28 mouse cellular contexts compared by ENCODE assay signal in the genomic region with DNA sequence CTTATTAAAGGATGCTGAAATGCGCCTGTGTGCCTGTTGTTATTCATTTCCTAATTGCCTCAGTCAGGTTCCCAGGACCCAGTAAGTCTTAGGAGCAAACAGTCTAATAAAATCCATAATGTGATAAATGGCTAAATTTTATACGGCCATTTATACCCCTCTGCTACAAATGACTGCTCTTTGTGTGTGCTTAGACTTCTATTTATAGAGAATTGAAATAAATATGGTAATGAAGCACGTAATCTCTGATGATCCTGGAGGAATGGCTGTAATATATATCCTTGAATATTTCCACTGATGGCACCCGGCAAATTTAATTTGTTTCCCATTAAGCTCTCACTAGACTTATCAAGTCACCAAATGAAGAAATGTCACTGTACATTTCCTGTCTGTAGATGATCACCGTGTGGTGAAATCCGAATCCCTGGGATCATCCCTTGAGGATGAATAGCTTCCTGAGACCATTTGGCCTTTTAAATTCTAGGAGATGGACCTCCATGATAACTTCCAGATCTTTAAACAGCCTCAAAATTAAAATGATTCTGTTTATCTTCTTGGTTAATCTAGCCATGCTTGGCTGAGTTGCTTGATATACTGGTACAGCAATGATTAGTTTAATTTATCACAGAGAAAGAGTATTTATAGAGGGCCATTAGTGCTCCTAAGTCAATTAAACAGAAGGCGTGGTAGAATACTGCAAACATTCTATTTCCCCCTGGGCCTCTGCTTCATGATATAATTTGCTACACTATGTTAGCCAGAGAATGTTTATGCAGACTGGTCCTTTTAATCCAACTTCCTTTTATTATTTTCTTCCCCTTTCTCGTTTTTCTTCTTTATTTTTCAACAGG. TPM values are rescaled to one million over a fixed set of nuclear protein-coding genes. Genes with fewer than 3 reads are reported as not detected.
A peak's percentile ranks its signal among the peaks of the same experiment; 100 is the strongest.
DNase-seq lines count a peak whose midpoint lies in the region; ATAC-seq and TF ChIP-seq lines count a peak whose summit lies in the region.
"Had no signal": no experiment of that assay in that cellular context is flagged by ENCODE, and none has a peak within 500 bp of the region (broad histone marks: within the 10 kb centered on the region; RNA-seq: fewer than 3 reads in every experiment).

No protein-coding gene starts in this region.

- no peak for ATAC-seq in midbrain, postnatal 0 days (ENCODE audit: low FRiP score)
- no peak for ATAC-seq in midbrain, embryonic 11.5 days (ENCODE audit: low FRiP score)
- ATAC-seq in hindbrain, embryonic 13.5 days (ENCODE audit: low FRiP score): peak; percentile 79
- peak; percentile 74 for ATAC-seq in intestine, embryonic 16.5 days
- 0 out of 2 replicates have a peak, but pooled peaks have one; percentile 47 for ATAC-seq in stomach, postnatal 0 days (ENCODE audit: low FRiP score, low TSS enrichment)
- ATAC-seq: liver, embryonic 12.5 days; Patski had no signal

- H3K4me1 ChIP-seq in midbrain, postnatal 0 days (ENCODE audit: insufficient read depth, low read length): no peaks in the 10 kb centered on the region
- no peaks in the 10 kb centered on the region for H3K4me1 ChIP-seq in midbrain, embryonic 11.5 days (ENCODE audit: control insufficient read depth, insufficient read depth, low read length)
- no peaks in the 10 kb centered on the region for H3K4me1 ChIP-seq in hindbrain, embryonic 13.5 days (replicated peaks)
- H3K4me1 ChIP-seq in intestine, embryonic 16.5 days (ENCODE audit: control insufficient read depth, insufficient read depth, low read length): no peaks in the 10 kb centered on the region
- no peaks in the 10 kb centered on the region for H3K4me1 ChIP-seq in stomach, postnatal 0 days (replicated peaks; ENCODE audit: control insufficient read depth, insufficient read depth)
- H3K4me1 ChIP-seq: forebrain, embryonic 12.5 days; heart, embryonic 10.5 days; kidney, embryonic 15.5 days; liver, embryonic 12.5 days; megakaryocyte, embryonic 14.5 days had no signal

- DNase-seq in midbrain, postnatal 0 days (ENCODE audit: low spot score): peak; percentile 30
- DNase-seq in midbrain, embryonic 11.5 days (ENCODE audit: low spot score, missing footprints): no peak
- DNase-seq in stomach, postnatal 0 days (ENCODE audit: low spot score): no peak
- no peak for DNase-seq in urinary bladder, postnatal 4 days (ENCODE audit: low spot score in 2 of 2)
- DNase-seq in adrenal gland, adult (ENCODE audit: inconsistent age in 2 of 2, low spot score in 1 of 2): no peak
- DNase-seq: adrenal gland, postnatal 14 days; cerebellum, adult 2 months; cerebellum, postnatal 36 days; gastrocnemius, postnatal 14 days; lung, adult 2 months; right cerebral cortex, postnatal 25 days; thymus, postnatal 25 days had no signal

- WGBS in midbrain, postnatal 0 days: 71% methylated on average over 8 of the region's 8 CpGs
- WGBS in midbrain, embryonic 11.5 days: 83% methylated on average over 8 of the region's 8 CpGs
- 58% methylated on average over 8 of the region's 8 CpGs for whole genome bisulfite sequencing in hindbrain, embryonic 13.5 days
- 45% methylated on average over 8 of the region's 8 CpGs for WGBS in intestine, embryonic 16.5 days
- 48% methylated on average over 8 of the region's 8 CpGs for WGBS in stomach, postnatal 0 days

- no peaks in the 10 kb centered on the region for H3K9me3 ChIP-seq in midbrain, postnatal 0 days (ENCODE audit: low read length)
- H3K9me3 ChIP-seq in midbrain, embryonic 11.5 days (ENCODE audit: control insufficient read depth, low read length): no peaks in the 10 kb centered on the region
- no peaks in the 10 kb centered on the region for H3K9me3 ChIP-seq in hindbrain, embryonic 13.5 days
- H3K9me3 ChIP-seq in intestine, embryonic 16.5 days (ENCODE audit: control insufficient read depth, low read length): no peaks in the 10 kb centered on the region
- H3K9me3 ChIP-seq in stomach, postnatal 0 days (ENCODE audit: control insufficient read depth, low read length): no peaks in the 10 kb centered on the region
- H3K9me3 ChIP-seq: forebrain, embryonic 12.5 days; heart, embryonic 10.5 days; kidney, embryonic 15.5 days; limb, embryonic 12.5 days; liver, embryonic 12.5 days had no signal

- no peaks in the 10 kb centered on the region for H3K27me3 ChIP-seq in midbrain, postnatal 0 days (ENCODE audit: insufficient read depth, low read length)
- no peaks in the 10 kb centered on the region for H3K27me3 ChIP-seq in midbrain, embryonic 11.5 days (ENCODE audit: control insufficient read depth, insufficient read depth, low read length)
- no peaks in the 10 kb centered on the region for H3K27me3 ChIP-seq in hindbrain, embryonic 13.5 days
- no peaks in the 10 kb centered on the region for H3K27me3 ChIP-seq in intestine, embryonic 16.5 days (replicated peaks; ENCODE audit: control insufficient read depth, insufficient read depth, low read length)
- no peaks in the 10 kb centered on the region for H3K27me3 ChIP-seq in stomach, postnatal 0 days (ENCODE audit: control insufficient read depth, insufficient read depth, low read length)
- H3K27me3 ChIP-seq: forebrain, embryonic 12.5 days; kidney, embryonic 15.5 days; limb, embryonic 12.5 days; liver, embryonic 12.5 days; megakaryocyte, embryonic 14.5 days had no signal

- H3K4me3 ChIP-seq in midbrain, postnatal 0 days (ENCODE audit: low read depth, low read length): no peak overlapping the region
- H3K4me3 ChIP-seq in midbrain, embryonic 11.5 days (ENCODE audit: low read depth, low read length): no peak overlapping the region
- no peak overlapping the region for H3K4me3 ChIP-seq in hindbrain, embryonic 13.5 days
- H3K4me3 ChIP-seq in intestine, embryonic 16.5 days (ENCODE audit: low read length): no peak overlapping the region
- H3K4me3 ChIP-seq in stomach, postnatal 0 days (ENCODE audit: low read depth, low read length): no peak overlapping the region
- H3K4me3 ChIP-seq: forebrain, embryonic 12.5 days; heart, embryonic 10.5 days; kidney, embryonic 15.5 days; limb, embryonic 12.5 days; liver, embryonic 12.5 days; megakaryocyte, embryonic 14.5 days had no signal

- no peaks in the 10 kb centered on the region for H3K36me3 ChIP-seq in midbrain, postnatal 0 days (ENCODE audit: insufficient read depth, low read length)
- no peaks in the 10 kb centered on the region for H3K36me3 ChIP-seq in midbrain, embryonic 11.5 days (ENCODE audit: control insufficient read depth, insufficient read depth, low read length)
- no peaks in the 10 kb centered on the region for H3K36me3 ChIP-seq in hindbrain, embryonic 13.5 days
- H3K36me3 ChIP-seq in intestine, embryonic 16.5 days (ENCODE audit: control insufficient read depth, insufficient read depth, low read length): no peaks in the 10 kb centered on the region
- H3K36me3 ChIP-seq in stomach, postnatal 0 days (ENCODE audit: control insufficient read depth, insufficient read depth, low read length): no peaks in the 10 kb centered on the region
- H3K36me3 ChIP-seq: forebrain, embryonic 12.5 days; heart, embryonic 10.5 days; kidney, embryonic 15.5 days; limb, embryonic 12.5 days; liver, embryonic 12.5 days had no signal

- H3K9ac ChIP-seq in midbrain, postnatal 0 days (replicated peaks; ENCODE audit: low read length, poor library complexity, severe bottlenecking): no peak overlapping the region
- H3K9ac ChIP-seq in midbrain, embryonic 11.5 days (ENCODE audit: low read length): no peak overlapping the region
- H3K9ac ChIP-seq in hindbrain, embryonic 13.5 days: no peak overlapping the region
- H3K9ac ChIP-seq in intestine, embryonic 16.5 days (ENCODE audit: low read depth, low read length): no peak overlapping the region
- no peak overlapping the region for H3K9ac ChIP-seq in stomach, postnatal 0 days (ENCODE audit: low read length)
- H3K9ac ChIP-seq: forebrain, embryonic 12.5 days; kidney, embryonic 15.5 days; limb, embryonic 12.5 days; liver, embryonic 12.5 days had no signal

- TF ChIP-seq EP300 in stomach, postnatal 0 days (optimal IDR thresholded peaks at IDR 0.05): no peak

- no peak overlapping the region for H3K27ac ChIP-seq in midbrain, postnatal 0 days (ENCODE audit: low read depth, low read length)
- no peak overlapping the region for H3K27ac ChIP-seq in midbrain, embryonic 11.5 days (ENCODE audit: low read depth, low read length)
- H3K27ac ChIP-seq in hindbrain, embryonic 13.5 days: no peak overlapping the region
- H3K27ac ChIP-seq in intestine, embryonic 16.5 days (ENCODE audit: low read length): no peak overlapping the region
- H3K27ac ChIP-seq in stomach, postnatal 0 days (replicated peaks): no peak overlapping the region
- H3K27ac ChIP-seq: forebrain, embryonic 12.5 days; heart, embryonic 10.5 days; kidney, embryonic 15.5 days; limb, embryonic 12.5 days; liver, embryonic 12.5 days had no signal

- no peak for TF ChIP-seq CTCF in midbrain, postnatal 0 days (IDR thresholded peaks at IDR 0.05)
- TF ChIP-seq CTCF in stomach, postnatal 0 days (IDR thresholded peaks at IDR 0.05; ENCODE audit: low read depth): no peak

- no peak overlapping the region for H3K4me2 ChIP-seq in midbrain, postnatal 0 days (ENCODE audit: low read depth, low read length, poor library complexity, severe bottlenecking)
- H3K4me2 ChIP-seq in midbrain, embryonic 11.5 days: no peak overlapping the region
- H3K4me2 ChIP-seq in hindbrain, embryonic 13.5 days: no peak overlapping the region
- H3K4me2 ChIP-seq in intestine, embryonic 16.5 days (ENCODE audit: low read depth, low read length): no peak overlapping the region
- no peak overlapping the region for H3K4me2 ChIP-seq in stomach, postnatal 0 days (replicated peaks; ENCODE audit: low read depth)
- H3K4me2 ChIP-seq: forebrain, embryonic 12.5 days; kidney, embryonic 15.5 days; limb, embryonic 12.5 days; liver, embryonic 12.5 days had no signal

RNA-seq across cellular contexts. Expression of a gene that starts 44.3 kb away (rescaled TPM):
- total RNA-seq in midbrain, postnatal 0 days (2014; rRNA removed): not detected in 2 replicates
- not detected in 2 replicates for polyA plus RNA-seq in midbrain, postnatal 0 days (2015; fragmentation: Nextera tagmentation; extraction: Ambion mirVana)
- polyA plus RNA-seq in midbrain, embryonic 11.5 days (2014; fragmentation: Nextera tagmentation; extraction: Ambion mirVana): not detected in 2 replicates
- not detected in 2 replicates for polyA plus RNA-seq in hindbrain, embryonic 13.5 days (2015; fragmentation: Nextera tagmentation; extraction: Ambion mirVana)
- 19.7 and 22.8 TPM in 2 replicates for polyA plus RNA-seq in intestine, embryonic 16.5 days (2015; fragmentation: Nextera tagmentation; extraction: Ambion mirVana)
- polyA plus RNA-seq in stomach, postnatal 0 days (2015; fragmentation: Nextera tagmentation; extraction: Ambion mirVana): 0.11 and 0.24 TPM in 2 replicates
- total RNA-seq: gastrocnemius, postnatal 14 days; layer of hippocampus, postnatal 14 days; left cerebral cortex, postnatal 10 days; neutrophil, adult 5-6 weeks had no signal
- polyA plus RNA-seq: cerebellum, adult 2 months; forebrain, embryonic 12.5 days; frontal cortex, adult 2 months; heart, postnatal 0 days; limb, embryonic 12.5 days; lung, adult 2 months; Patski; spleen, adult 2 months; testis, adult 2 months had no signal

Comparison
In these comparisons a context has a peak if more than half of its experiments do, and no peak if none do; other contexts are left out.
1. ATAC-seq: peak in hindbrain, embryonic 13.5 days (single experiment), intestine, embryonic 16.5 days (single experiment) and stomach, postnatal 0 days (single experiment); none in midbrain, postnatal 0 days (single experiment) and midbrain, embryonic 11.5 days (single experiment).
2. RNA of a gene that starts 44.3 kb away (polyA plus RNA-seq): 19.7 to 22.8 TPM in intestine, embryonic 16.5 days; 0.11 to 0.24 TPM in stomach, postnatal 0 days, not detected in midbrain, postnatal 0 days, not detected in midbrain, embryonic 11.5 days and not detected in hindbrain, embryonic 13.5 days; every median in the first group is over 10 times any median in the second.